Mouse (Mus musculus) limb, embryonic 10.5 days (tissue): ENCODE data around the gene Trpm5. TPM values are rescaled to one million over a fixed set of nuclear protein-coding genes. Genes with fewer than 3 reads are reported as not detected.
A peak's percentile ranks its signal among the peaks of the same experiment; 100 is the strongest.

Experiments
- DNase-seq: peaks from one replicate; pipeline ENCODE4 v3.0.0-alpha.2; 2017; ENCODE audit warnings: low spot score
- H3K27ac ChIP-seq: fragments of 300-500 bp; sonication (generic); 2 replicates; pipeline ENCODE4 v1.5.1; 2016; ENCODE audit warnings: mild to moderate bottlenecking
- H3K27me3 ChIP-seq: fragments of 300-500 bp; sonication (generic); 2 replicates; pipeline ENCODE4 v1.6.1; 2016; ENCODE audit warnings: low read depth, mild to moderate bottlenecking; ENCODE audit not compliant: poor library complexity, severe bottlenecking
- H3K36me3 ChIP-seq: fragments of 300-500 bp; sonication (generic); 2 replicates; pipeline ENCODE4 v1.6.1; 2016; ENCODE audit warnings: mild to moderate bottlenecking, moderate library complexity
- H3K4me1 ChIP-seq: fragments of 300-500 bp; sonication (generic); 2 replicates; pipeline ENCODE4 v1.6.1; 2016
- H3K4me3 ChIP-seq: fragments of 300-500 bp; sonication (generic); 2 replicates; pipeline ENCODE4 v1.5.1; 2016; ENCODE audit warnings: mild to moderate bottlenecking, moderate library complexity
- H3K9me3 ChIP-seq: fragments of 300-500 bp; sonication (generic); replicated peaks from 2 replicates; pipeline ENCODE4 v1.6.1; 2016; ENCODE audit warnings: mild to moderate bottlenecking
- WGBS: fragments of 180-500 bp; shearing (Covaris S2); methylation state at CpG from one replicate; pipeline ENCODE4 v1.1.7; 2016; 5-methylcytosine and 5-hydroxymethylcytosine counted together
- polyA plus RNA-seq: library from polyadenylated mRNA; unstranded; fragments of >200 nt; fragmentation: Nextera tagmentation; extraction: Ambion mirVana; gene quantifications from 2 replicates; pipeline ENCODE4 v1.2.1, GENCODE M21; 2016

Gene Trpm5
- polyA plus RNA-seq = 0.88 and 1.9 TPM in 2 replicates

DNA sequence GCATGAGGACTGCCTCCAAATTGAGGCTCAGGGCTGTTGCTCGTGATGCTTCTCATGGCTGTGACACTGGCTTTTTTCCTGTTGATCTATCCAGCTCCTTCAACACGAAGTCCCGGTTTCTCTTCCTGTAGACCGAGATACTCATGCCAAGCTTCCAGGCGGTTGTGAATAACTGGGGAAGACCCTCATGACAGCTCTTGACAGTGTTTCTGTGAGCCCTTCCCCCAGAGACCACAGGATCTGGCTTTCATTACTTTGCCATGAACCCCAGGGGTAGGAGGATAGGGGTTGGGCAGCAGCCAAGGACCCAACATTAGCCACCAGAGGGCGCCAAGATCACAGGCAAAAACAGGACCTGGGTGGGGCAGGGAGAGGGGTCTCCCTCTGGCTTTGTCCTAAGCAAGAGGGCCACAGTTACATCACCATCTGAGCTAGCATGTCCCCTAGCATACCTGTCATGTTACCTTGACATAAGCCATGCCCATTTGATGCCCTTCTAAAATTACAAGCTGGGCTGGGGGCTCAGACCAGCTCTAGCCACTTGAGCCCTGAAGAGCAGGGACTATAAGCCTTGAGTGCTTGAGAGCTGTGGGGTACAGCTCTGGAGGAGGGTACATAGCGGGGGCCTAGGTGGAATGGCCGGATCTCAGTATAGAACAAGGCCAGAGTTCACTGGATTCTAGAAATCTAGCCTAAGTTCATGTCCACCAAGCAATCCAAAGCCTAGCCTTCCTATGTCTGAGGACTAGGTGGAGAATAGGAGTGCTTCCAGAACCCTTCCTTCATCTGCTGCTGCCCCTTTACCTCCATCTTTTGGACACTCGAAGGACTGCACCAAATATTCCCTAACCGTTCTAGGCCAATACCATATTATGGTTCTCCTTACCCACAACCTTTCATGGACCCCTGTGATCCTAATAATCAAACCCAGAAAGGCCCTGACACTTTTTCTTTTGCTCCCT is at the start of gene Trpm5:
TSS of gene Trpm5 (minus strand) at position 51 of the 962 bp plus-strand sequence.
- Histone ChIP-seq H3K27me3 (peaks cover 10% of the 10 kb centered on the region; the same call in 1 of the 2 replicates), H3K4me3 (no peak within 1 kb of the TSS), H3K9me3 (no peaks in the 10 kb centered on the region), H3K4me1 (peaks cover 6% of the 10 kb centered on the region), H3K27ac (no peak within 1 kb of the TSS), H3K36me3 (no peaks in the 10 kb centered on the region)
- peak; percentile 88 for DNase-seq
- 44% methylated on average over 10 of the region's 10 CpGs for WGBS

DNA sequence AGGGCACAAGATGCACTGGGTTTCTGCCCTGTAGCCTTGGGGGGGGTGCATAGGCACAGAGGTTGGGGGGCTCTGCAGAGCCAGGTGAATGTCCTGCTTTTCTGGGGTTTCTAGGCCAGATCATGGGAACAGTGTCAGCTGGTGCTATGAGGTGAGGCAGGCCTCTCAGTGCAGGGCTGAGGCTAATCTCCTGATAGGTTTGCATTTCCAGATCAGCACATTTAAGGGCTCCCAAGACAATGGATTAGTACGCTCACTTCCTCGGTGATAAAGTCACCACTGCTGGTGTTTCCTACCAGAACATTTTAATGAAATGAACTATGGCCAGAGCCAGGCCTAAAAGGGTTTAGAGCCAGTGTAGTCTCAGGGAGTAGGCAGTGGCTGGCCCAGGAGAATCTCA is 48.2 kb upstream of the Trpm5 start:
- no peaks in the 10 kb centered on the region for H3K36me3 ChIP-seq
- no peaks in the 10 kb centered on the region for H3K27me3 ChIP-seq
- no peaks in the 10 kb centered on the region for H3K4me1 ChIP-seq
- H3K9me3 ChIP-seq = no peaks in the 10 kb centered on the region
- 88% methylated on average over 2 of the region's 2 CpGs for WGBS
- no peak for DNase-seq
- no peak overlapping the region for H3K27ac ChIP-seq
- H3K4me3 ChIP-seq = no peak overlapping the region

DNA sequence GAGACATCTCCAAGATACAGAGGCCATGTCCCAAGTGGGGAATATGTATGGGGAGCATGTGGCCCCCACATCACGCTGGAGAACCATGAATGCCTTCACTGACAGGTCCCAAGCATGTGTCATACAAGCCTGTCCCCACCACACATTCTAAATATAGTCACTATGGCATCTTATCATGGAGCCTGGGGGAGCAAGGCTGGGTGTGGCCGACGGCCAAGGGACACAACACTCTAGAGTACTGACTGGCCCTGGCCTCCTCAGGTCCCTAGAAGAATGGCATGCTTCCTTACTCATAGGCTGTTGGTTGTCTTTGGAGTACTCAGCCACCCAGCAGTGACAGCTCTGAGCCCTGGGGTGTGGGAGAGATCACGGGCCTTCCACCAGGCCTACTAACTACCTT is 45.5 kb upstream of the Trpm5 start:
- WGBS = 86% methylated on average over 4 of the region's 4 CpGs
- Histone ChIP-seq H3K27me3 (no peaks in the 10 kb centered on the region), H3K36me3 (no peaks in the 10 kb centered on the region), H3K9me3 (no peaks in the 10 kb centered on the region), H3K27ac (no peak overlapping the region), H3K4me1 (peaks cover 9% of the 10 kb centered on the region; the same call in 1 of the 2 replicates), H3K4me3 (no peak overlapping the region)
- DNase-seq = no peak

DNA sequence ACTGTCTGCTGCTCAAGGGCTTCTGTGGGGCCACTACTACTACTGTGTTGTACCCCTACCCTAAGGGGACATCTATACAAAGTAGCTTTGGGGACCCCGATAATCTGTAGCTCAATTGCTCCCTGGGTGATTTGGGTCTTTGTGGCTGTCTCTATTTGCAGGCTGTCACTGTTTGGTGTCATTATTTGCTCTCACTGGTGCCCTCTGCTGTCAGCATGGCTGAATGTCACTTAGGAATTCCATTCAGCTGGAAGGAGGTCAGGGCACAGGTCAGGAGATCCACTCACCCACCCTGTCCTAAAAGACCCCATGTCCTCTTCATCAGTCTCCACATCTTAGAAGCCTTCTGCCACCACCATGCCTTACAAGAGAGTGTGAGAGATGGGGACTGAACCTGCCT is 44.3 kb upstream of the Trpm5 start:
- H3K4me3 ChIP-seq = no peak overlapping the region
- H3K36me3 ChIP-seq = no peaks in the 10 kb centered on the region
- H3K4me1 ChIP-seq = peaks cover 9% of the 10 kb centered on the region; the same call in 1 of the 2 replicates
- H3K27ac ChIP-seq = no peak overlapping the region
- WGBS = 56% methylated on average over 1 of the region's 1 CpGs
- H3K27me3 ChIP-seq = no peaks in the 10 kb centered on the region
- DNase-seq = peak; percentile 73
- no peaks in the 10 kb centered on the region for H3K9me3 ChIP-seq

DNA sequence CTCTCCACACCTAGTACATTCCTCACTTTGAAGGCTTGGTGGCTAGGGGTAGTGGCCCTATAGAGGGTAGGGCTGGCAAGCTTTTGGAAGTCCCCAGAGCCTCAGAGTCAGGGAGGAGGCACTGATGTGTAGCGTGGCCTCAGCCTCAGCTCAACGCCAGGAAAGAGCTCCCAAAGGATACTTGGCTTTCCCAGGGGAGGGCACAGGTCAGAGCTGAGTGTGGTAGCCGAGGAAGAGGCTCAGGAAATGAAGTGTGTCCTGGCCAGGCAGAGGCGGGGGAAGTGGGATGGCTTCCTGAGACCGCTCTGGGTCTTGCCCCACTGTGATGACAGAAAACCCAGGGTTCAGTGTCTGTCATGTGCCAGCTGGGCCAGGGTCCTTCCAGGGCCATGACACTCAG is 42.1 kb upstream of the Trpm5 start:
- 67% methylated on average over 5 of the region's 5 CpGs for WGBS
- Histone ChIP-seq H3K9me3 (no peaks in the 10 kb centered on the region), H3K36me3 (no peaks in the 10 kb centered on the region), H3K4me3 (no peak overlapping the region), H3K27ac (0 out of 2 replicates have a peak overlapping the region, but pooled peaks have one; percentile 28), H3K27me3 (no peaks in the 10 kb centered on the region), H3K4me1 (peaks cover 9% of the 10 kb centered on the region; the same call in 1 of the 2 replicates)
- no peak for DNase-seq

DNA sequence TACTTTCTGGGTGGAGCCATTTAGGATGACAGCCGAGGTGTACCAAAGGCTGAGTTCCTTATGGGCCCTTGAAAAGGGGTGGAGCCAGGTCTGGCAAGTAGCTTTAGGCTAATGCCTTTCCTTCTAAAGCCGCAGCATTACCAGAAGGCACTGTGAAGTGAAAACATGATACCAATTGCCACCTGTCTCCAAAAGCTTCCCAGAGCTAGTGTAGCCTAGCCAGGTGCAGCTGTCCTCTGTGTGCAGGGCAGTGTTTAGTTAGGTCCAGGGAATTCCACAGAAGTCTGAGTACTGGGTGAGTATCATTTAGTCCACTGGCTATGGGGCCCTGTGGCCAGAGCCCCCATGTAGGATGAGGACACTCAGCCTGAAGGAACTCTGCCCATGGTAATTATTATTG is 41.7 kb upstream of the Trpm5 start:
- no peak overlapping the region for H3K4me3 ChIP-seq
- no peaks in the 10 kb centered on the region for H3K27me3 ChIP-seq
- peaks cover 9% of the 10 kb centered on the region; the same call in 1 of the 2 replicates for H3K4me1 ChIP-seq
- H3K27ac ChIP-seq = no peak overlapping the region
- WGBS = 61% methylated on average over 2 of the region's 2 CpGs
- H3K9me3 ChIP-seq = no peaks in the 10 kb centered on the region
- no peak for DNase-seq
- no peaks in the 10 kb centered on the region for H3K36me3 ChIP-seq

DNA sequence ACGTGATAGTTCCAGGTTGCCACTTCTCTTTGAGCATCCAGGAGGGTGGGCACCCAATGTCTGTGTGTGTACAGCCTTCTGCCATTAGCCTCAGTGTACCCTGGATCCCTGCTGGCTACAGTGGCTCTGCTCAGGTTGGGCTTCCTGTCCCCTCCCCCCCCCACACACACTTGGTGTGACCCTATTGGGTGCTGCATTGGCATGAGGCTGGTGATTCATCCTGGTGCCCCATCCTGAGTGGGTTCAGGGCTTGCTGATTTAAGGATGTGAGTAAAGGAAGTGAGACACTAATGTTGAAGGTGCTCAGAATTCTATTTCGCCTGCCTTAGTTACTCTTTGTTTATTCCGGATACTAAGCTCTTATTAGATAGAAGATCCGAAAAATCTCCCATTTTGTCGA is 38.4 kb upstream of the Trpm5 start:
- Histone ChIP-seq H3K4me1 (peaks cover 9% of the 10 kb centered on the region; the same call in 1 of the 2 replicates), H3K27me3 (no peaks in the 10 kb centered on the region), H3K36me3 (no peaks in the 10 kb centered on the region), H3K4me3 (no peak overlapping the region), H3K9me3 (no peaks in the 10 kb centered on the region), H3K27ac (no peak overlapping the region)
- no peak for DNase-seq
- WGBS = 81% methylated on average over 5 of the region's 5 CpGs

DNA sequence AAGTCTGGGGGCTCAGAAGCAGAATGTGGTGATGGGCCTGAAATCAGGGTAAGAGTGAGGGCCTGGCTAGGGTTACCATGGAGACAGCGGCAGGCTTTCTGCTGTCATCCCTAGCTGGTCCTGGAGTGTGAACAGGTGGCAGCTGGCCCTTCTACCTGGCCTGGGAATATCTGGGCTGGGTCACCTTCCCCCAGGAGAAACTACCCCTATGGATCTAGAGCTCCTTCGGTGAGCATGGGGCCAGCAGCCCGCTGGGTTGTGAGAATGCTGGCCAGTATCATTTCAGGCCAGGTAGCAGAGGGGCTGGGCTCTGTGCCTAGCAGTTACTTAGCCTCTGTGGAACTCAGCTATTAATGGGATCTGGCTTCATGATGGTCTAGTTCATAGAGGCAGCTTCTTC is 30.5 kb upstream of the Trpm5 start:
- Histone ChIP-seq H3K4me3 (peak overlapping the region; percentile 27), H3K4me1 (peaks cover 47% of the 10 kb centered on the region), H3K27me3 (no peaks in the 10 kb centered on the region), H3K27ac (peak overlapping the region; percentile 95), H3K36me3 (no peaks in the 10 kb centered on the region), H3K9me3 (no peaks in the 10 kb centered on the region)
- 66% methylated on average over 3 of the region's 3 CpGs for WGBS
- no peak for DNase-seq

DNA sequence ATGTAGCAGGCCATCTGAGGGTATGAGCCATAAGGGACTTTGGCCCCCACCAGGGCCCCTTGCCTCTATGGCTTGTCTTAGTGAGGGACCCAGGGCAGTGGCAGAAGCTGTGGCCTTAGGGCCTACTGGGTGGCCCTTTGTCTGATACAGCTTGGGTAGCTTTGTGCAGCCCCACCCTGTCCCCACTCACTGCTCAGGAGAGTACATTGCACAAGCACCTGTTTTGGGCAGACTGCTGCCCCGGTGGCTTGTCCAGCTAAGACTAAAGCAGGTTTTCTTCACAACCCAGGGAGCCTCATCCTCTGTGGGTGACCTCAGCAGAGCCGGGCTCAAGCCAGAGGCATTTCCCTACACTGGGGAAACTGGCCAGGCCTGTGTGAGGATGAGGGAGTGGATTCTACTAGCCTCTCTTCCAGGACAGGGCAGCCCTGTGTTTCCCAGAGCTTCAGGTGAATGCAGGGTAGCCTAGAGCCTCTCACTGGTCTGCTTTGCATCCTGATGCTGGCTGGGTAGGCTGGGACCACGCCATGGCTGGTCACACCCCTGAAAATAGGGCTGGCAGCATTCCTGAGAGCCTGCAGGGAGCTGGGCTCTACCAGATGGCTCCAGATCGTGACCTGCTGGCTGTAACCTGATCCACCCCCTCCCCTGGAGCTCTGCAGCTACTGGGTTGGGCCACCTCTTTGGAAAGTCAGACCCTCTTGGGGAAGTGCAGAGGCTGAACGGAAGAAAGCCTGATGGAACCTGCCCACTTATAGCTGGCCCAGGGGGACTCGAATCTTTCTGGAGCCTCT is 29.6 kb upstream of the Trpm5 start:
- 10% methylated on average over 6 of the region's 6 CpGs for WGBS
- Histone ChIP-seq H3K27me3 (no peaks in the 10 kb centered on the region), H3K36me3 (no peaks in the 10 kb centered on the region), H3K4me3 (peak overlapping the region; percentile 27), H3K27ac (peak overlapping the region; percentile 95), H3K4me1 (peaks cover 55% of the 10 kb centered on the region), H3K9me3 (no peaks in the 10 kb centered on the region)
- DNase-seq = peak; percentile 86

DNA sequence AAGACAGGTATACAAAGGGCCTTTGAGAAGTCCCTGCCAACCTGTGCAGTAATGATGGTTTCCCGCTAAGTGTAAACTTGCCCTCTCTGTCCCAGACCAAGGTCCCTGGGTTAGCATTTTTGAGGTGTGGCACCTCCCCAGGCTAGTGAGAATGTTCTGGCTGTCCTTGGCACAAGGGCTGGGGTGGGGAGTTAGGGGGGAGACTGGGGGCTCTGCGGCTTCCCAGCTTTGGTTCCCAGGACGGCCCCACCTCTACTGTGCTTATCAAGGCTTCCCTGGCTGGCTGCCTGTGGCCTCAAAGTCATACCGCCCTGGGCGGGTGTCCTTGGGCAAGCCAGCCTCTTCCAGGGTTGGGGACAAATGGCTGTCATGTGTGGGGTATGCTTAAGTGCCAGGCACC is 27.7 kb upstream of the Trpm5 start:
- 82% methylated on average over 5 of the region's 5 CpGs for WGBS
- H3K9me3 ChIP-seq = no peaks in the 10 kb centered on the region
- DNase-seq = no peak
- H3K27ac ChIP-seq = peak overlapping the region; percentile 77
- H3K4me1 ChIP-seq = peaks cover 64% of the 10 kb centered on the region
- H3K27me3 ChIP-seq = no peaks in the 10 kb centered on the region
- H3K36me3 ChIP-seq = no peaks in the 10 kb centered on the region
- no peak overlapping the region for H3K4me3 ChIP-seq

DNA sequence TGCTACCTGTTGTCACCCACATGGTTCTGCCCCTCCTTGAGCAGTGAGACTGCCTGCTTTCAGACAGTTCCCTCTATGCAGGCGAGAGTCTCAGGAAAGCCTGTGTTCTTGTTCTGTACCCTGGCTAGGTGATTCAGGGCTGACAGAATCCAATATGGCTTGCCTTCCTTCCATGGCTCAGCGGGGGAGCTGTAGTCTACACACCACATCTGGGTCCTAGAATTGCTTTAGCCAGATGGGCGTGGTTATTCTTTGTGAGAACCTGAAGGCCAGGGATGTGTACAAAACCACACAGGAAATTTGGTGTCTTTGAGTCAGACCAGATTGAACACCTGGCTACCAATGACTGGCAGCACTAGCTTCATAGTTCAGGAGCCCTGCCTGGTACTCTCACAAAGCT is 25.4 kb upstream of the Trpm5 start:
- no peaks in the 10 kb centered on the region for H3K36me3 ChIP-seq
- 83% methylated on average over 3 of the region's 3 CpGs for WGBS
- H3K27me3 ChIP-seq = no peaks in the 10 kb centered on the region
- no peak for DNase-seq
- H3K4me1 ChIP-seq = peaks cover 52% of the 10 kb centered on the region
- H3K9me3 ChIP-seq = no peaks in the 10 kb centered on the region
- no peak overlapping the region for H3K4me3 ChIP-seq
- peak overlapping the region; percentile 69 for H3K27ac ChIP-seq

DNA sequence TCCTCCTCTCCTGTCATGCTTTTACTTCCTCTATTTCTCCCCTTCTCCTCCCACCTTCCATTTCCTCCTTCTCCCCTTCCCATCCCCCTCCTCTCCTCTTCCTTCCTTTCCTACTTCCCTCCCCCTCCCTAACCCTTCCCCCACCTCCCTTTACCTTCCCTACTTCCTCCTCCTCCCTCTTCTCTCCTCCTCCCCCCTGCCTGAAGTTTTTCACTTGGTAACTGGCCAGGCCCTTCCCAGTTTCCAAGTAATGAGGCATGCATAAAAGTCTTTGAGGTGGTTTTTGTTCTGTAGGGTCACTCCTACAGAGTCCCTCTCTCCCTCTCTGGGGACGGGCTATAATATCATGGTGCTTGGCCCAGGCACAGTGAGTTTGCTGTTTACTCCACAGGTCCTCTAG is 25.0 kb upstream of the Trpm5 start:
- Histone ChIP-seq H3K4me1 (peaks cover 48% of the 10 kb centered on the region), H3K36me3 (no peaks in the 10 kb centered on the region), H3K4me3 (no peak overlapping the region), H3K9me3 (no peaks in the 10 kb centered on the region), H3K27ac (peak overlapping the region; percentile 69), H3K27me3 (no peaks in the 10 kb centered on the region)
- WGBS = 69% methylated on average over 1 of the region's 1 CpGs
- DNase-seq = no peak

DNA sequence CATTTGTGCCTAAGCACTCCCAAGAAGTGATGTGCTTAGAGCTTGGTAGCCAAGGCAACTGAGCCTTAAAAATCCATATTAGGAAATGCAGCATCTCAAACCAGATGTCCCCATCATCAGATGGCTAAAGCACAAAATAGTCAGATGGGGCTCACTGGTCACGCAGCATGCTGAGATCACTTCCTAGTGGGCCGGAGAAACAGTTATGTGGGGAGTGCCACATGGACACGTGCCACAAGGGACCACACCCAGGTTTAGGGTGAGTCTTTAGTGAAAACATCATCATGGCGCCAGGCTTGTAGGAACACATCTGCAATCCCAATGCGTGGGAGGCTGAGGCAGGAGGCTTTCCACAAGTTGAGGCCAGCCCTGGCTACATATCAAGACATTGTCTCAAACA is 22.1 kb upstream of the Trpm5 start:
- DNase-seq = no peak
- H3K4me3 ChIP-seq = no peak overlapping the region
- WGBS = 84% methylated on average over 5 of the region's 5 CpGs

More for the DNA sequence above, 22.1 kb upstream of the Trpm5 start:
- Histone ChIP-seq H3K4me1 (peaks cover 25% of the 10 kb centered on the region), H3K36me3 (no peaks in the 10 kb centered on the region), H3K27ac (no peak overlapping the region), H3K27me3 (0 out of 2 replicates have a peak, but pooled peaks cover under 1% of the 10 kb centered on the region), H3K9me3 (no peaks in the 10 kb centered on the region)
